Mouse (Mus musculus) B cell, adult 2 months (primary cell): Measurements from ENCODE around the gene Olfr1051.
"Not testable (repeated sequence)": the region's sequence is repeated elsewhere in the genome, so short reads cannot be mapped to it uniquely, and the experiment has no call there.

Experiments used
- DNase-seq, 2 experiments: peaks; one replicate each; pipeline ENCODE4 v3.0.0; 2022

Gene Olfr1051

GRCm38 (mm10) chr2:86278988-86279387, at the start of gene Olfr1051:
Olfr1051 (minus strand) TSS chr2:86279088.
- not testable (repeated sequence) for DNase-seq

- no peak for DNase-seq
Observed at GRCm38 (mm10) chr2:86315184-86315583, 36.3 kb upstream of the Olfr1051 start, which contains the start of gene Olfr1053. Olfr1053 (minus strand) TSS chr2:86315284.

- no peak for DNase-seq
Observed at GRCm38 (mm10) chr2:86292155-86292554, 13.3 kb upstream of the Olfr1051 start, which contains the start of gene Olfr1052. Olfr1052 (plus strand) TSS chr2:86292455.

GRCm38 (mm10) chr2:86258228-86258627, 20.7 kb downstream of the Olfr1051 start, which contains the start of gene Olfr1049:
Olfr1049 (minus strand) TSS chr2:86258328.
- not testable (repeated sequence) for DNase-seq

GRCm38 (mm10) chr2:86240189-86240588, 38.7 kb downstream of the Olfr1051 start, which contains the start of gene Olfr1048:
Olfr1048 (minus strand) TSS chr2:86240289.
- DNase-seq, result no peak

GRCm38 (mm10) chr2:86231301-86231700, 47.6 kb downstream of the Olfr1051 start, which contains the start of gene Olfr1047:
Olfr1047 (minus strand) TSS chr2:86231401.
- no peak for DNase-seq
